ENCODE assay signal across 8 mouse cellular contexts in the genomic region with DNA sequence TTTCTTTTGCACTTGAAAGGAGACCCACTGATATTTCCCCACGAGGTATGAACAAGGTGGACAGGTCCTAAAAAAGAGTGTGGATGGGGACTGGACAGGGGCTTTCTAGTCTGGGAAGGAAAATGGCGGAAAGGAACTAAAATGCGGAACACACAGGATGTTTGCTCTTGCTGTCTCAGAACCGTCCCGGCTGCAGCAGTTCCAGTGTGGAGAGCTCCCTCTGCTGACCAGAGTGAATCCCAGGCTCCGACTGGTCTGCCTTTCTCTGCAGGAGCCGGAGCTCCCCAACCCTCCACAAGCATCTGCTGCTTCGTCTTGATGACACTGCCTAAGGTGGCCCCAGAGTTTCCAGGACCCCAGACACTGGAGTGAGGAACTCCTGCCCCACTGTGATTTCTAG. TPM values are rescaled to one million over a fixed set of nuclear protein-coding genes. Genes with fewer than 3 reads are reported as not detected.
DNase-seq lines count a peak whose midpoint lies in the region; ATAC-seq and TF ChIP-seq lines count a peak whose summit lies in the region.

No protein-coding gene starts in this region.

- no peak for DNase-seq in Patski (ENCODE audit: low read depth, low spot score)
- peak; percentile 92 to 93 for DNase-seq in cerebellum, postnatal 10 days
- peak; percentile 82 to 85 for DNase-seq in frontal cortex, postnatal 10 days (ENCODE audit: low spot score in 2 of 2)
- DNase-seq in layer of hippocampus, postnatal 36 days, result peak; percentile 82 to 88
- DNase-seq in lung, postnatal 25 days (ENCODE audit: low spot score), result peak; percentile 95
- peak; percentile 91 for DNase-seq in retina, postnatal 1 day
- peak; percentile 80 for DNase-seq in thymus, postnatal 4 days

- no peaks in the 10 kb centered on the region for H3K9me3 ChIP-seq in hindbrain, embryonic 13.5 days

- H3K27me3 ChIP-seq in Patski, result no peaks in the 10 kb centered on the region
- no peaks in the 10 kb centered on the region for H3K27me3 ChIP-seq in hindbrain, embryonic 13.5 days

- peak overlapping the region; percentile 60 for H3K4me2 ChIP-seq in hindbrain, embryonic 13.5 days

- CTCF ChIA-PET in Patski (lab: Charles Lee), result interaction anchor here (0.9 to 2.3 kb wide), 12 partner anchors 9 to 96 kb away, joined by 3 to 10 read pairs (median 3); a partner anchor contains a TSS

- 5% methylated on average over 8 of the region's 8 CpGs for WGBS in hindbrain, embryonic 13.5 days

- peak overlapping the region; percentile 15 for H3K4me3 ChIP-seq in hindbrain, embryonic 13.5 days

- peak overlapping the region; percentile 84 for H3K27ac ChIP-seq in hindbrain, embryonic 13.5 days

- peak; percentile 93 for TF ChIP-seq CTCF in Patski (IDR thresholded peaks at IDR 0.05)

- peaks cover 33% of the 10 kb centered on the region for H3K4me1 ChIP-seq in hindbrain, embryonic 13.5 days (replicated peaks)

- POLR2A ChIA-PET in Patski (lab: Charles Lee), result no interaction called here

- H3K9ac ChIP-seq in hindbrain, embryonic 13.5 days, result 0 out of 2 replicates have a peak overlapping the region, but pooled peaks have one; percentile 49

- H3K36me3 ChIP-seq in hindbrain, embryonic 13.5 days, result peaks cover 49% of the 10 kb centered on the region

- peak; percentile 36 for ATAC-seq in Patski
- ATAC-seq in hindbrain, embryonic 13.5 days (ENCODE audit: low FRiP score), result 0 out of 2 replicates have a peak, but pooled peaks have one; percentile 7

- in situ Hi-C loops in Patski (cut with MboI; ENCODE audit: low pct_unique_long_range_greater_than_20kb), result no loop called here

RNA-seq across cellular contexts. Expression of a gene that starts 9.6 kb away (rescaled TPM):
- 34.1 TPM for polyA plus RNA-seq in Patski (2021)
- 31.7 and 34.2 TPM in 2 replicates for polyA plus RNA-seq in hindbrain, embryonic 13.5 days (2015; fragmentation: Nextera tagmentation; extraction: Ambion mirVana)
- 1 to 10 TPM; 1.0 to 1.1 TPM for total RNA-seq in layer of hippocampus, postnatal 36 days (2021)

RNA-seq across cellular contexts. Expression of a gene that starts 20.1 kb away (rescaled TPM):
- polyA plus RNA-seq in Patski (2021), result 44.1 TPM
- polyA plus RNA-seq in hindbrain, embryonic 13.5 days (2015; fragmentation: Nextera tagmentation; extraction: Ambion mirVana), result 49.4 and 49.9 TPM in 2 replicates
- total RNA-seq in layer of hippocampus, postnatal 36 days (2021), result 10 to 100 TPM; 31.8 to 32.3 TPM

RNA-seq across cellular contexts. Expression of a gene that starts 23.7 kb away (rescaled TPM):
- polyA plus RNA-seq in Patski (2021), result 15.9 TPM
- polyA plus RNA-seq in hindbrain, embryonic 13.5 days (2015; fragmentation: Nextera tagmentation; extraction: Ambion mirVana), result 13.4 and 15.2 TPM in 2 replicates
- 10 to 100 TPM; 27.8 to 30.4 TPM for total RNA-seq in layer of hippocampus, postnatal 36 days (2021)

RNA-seq across cellular contexts. Expression of a gene that starts 27.6 kb away (rescaled TPM):
- 12.9 TPM for polyA plus RNA-seq in Patski (2021)
- 19.1 and 20.4 TPM in 2 replicates for polyA plus RNA-seq in hindbrain, embryonic 13.5 days (2015; fragmentation: Nextera tagmentation; extraction: Ambion mirVana)
- total RNA-seq in layer of hippocampus, postnatal 36 days (2021), result 10 to 100 TPM; 22.8 to 28.9 TPM

RNA-seq across cellular contexts. Expression of a gene that starts 34.8 kb away (rescaled TPM):
- polyA plus RNA-seq in Patski (2021), result 56.9 TPM
- 28.7 and 41.0 TPM in 2 replicates for polyA plus RNA-seq in hindbrain, embryonic 13.5 days (2015; fragmentation: Nextera tagmentation; extraction: Ambion mirVana)
- total RNA-seq in layer of hippocampus, postnatal 36 days (2021), result 10 to 100 TPM; 20.8 to 24.0 TPM
